Mouse (Mus musculus) liver, adult 2 months (tissue): ENCODE results near the gene C5ar2.

Experiments
- CTCF ChIP-seq: fragments of 200-500 bp; IDR thresholded peaks from 2 replicates; pipeline ENCODE4 v1.5.1; 2011; ENCODE audit warnings: low read depth, low read length, control low read depth
- POLR2A ChIP-seq: fragments of 200-500 bp; IDR thresholded peaks from 2 replicates; pipeline ENCODE4 v1.6.1; 2011; ENCODE audit warnings: low read length, control low read depth; ENCODE audit not compliant: insufficient read depth; ENCODE audit errors: extremely low read depth

GRCm38 (mm10) chr7:16229869-16230268, 14.1 kb downstream of the C5ar2 start:
- no peak for TF ChIP-seq CTCF
- TF ChIP-seq POLR2A, result no peak
